Mouse (Mus musculus): ENCODE results near the gene Ovca2. TPM values are rescaled to one million over a fixed set of nuclear protein-coding genes. Genes with fewer than 3 reads are reported as not detected.
A peak's percentile ranks its signal among the peaks of the same experiment; 100 is the strongest.

Gene Ovca2
- polyA plus RNA-seq, 1 experiment from 2014 or later: 20.3 TPM

DNA sequence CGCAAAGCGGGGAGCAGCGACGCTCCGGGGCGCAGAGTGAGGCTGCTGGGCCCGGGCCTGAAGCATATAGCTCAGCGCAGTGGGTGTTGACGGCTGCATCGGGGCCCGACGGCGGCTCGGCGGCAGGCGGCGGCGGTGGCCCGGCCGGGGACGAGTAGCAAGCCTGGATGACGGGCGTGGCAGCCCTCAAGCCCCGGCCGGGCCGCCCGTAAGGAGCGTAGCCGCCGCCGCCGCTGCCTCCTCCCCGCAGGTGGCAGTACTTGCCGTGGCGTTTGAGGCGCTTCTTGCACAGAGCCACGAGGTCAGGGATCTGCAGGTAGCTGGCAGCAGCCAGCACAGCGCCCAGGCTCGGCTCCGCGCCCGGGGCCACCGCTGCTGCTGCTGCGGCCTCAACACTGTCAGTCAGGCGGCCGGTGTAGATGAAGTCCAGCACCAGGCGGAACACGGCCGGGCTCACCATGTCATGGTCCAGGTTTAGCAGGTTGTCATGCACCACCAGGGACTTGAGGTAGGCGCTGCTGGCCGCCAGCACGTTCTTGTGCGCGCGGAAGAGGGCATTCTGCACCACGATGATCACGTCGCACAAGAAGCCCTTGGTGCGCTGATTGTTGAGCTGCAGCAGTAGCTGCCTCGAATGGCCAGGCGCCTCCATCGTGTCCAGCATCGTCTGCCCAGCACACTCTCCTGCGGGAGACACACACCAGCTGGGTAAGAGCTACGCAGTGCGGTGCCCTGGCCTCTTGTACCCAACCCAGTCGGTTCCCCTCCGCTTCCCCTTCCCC is 11.6 kb downstream of the Ovca2 start:
- 2% methylated on average over 68 of the region's 68 CpGs for WGBS
- Histone ChIP-seq H3K9ac (peak overlapping the region; percentile 51), H3K4me3 (replicated peaks; ENCODE audit: low read length) (peak overlapping the region; percentile 50), H3K27me3 (ENCODE audit: control insufficient read depth, insufficient read depth, low read length) (peaks cover 82% of the 10 kb centered on the region), H3K36me3 (replicated peaks; ENCODE audit: control insufficient read depth, insufficient read depth) (peaks cover 24% of the 10 kb centered on the region), H3K9me3 (ENCODE audit: control insufficient read depth, low read length) (no peaks in the 10 kb centered on the region), H3K4me2 (replicated peaks) (peak overlapping the region; percentile 93), H3K27ac (no peak overlapping the region), H3K4me1 (replicated peaks; ENCODE audit: control insufficient read depth, insufficient read depth, low read length) (peaks cover 46% of the 10 kb centered on the region)
- ATAC-seq (ENCODE audit: low FRiP score) (no peak), DNase-seq (ENCODE audit: low spot score) (no peak)

DNA sequence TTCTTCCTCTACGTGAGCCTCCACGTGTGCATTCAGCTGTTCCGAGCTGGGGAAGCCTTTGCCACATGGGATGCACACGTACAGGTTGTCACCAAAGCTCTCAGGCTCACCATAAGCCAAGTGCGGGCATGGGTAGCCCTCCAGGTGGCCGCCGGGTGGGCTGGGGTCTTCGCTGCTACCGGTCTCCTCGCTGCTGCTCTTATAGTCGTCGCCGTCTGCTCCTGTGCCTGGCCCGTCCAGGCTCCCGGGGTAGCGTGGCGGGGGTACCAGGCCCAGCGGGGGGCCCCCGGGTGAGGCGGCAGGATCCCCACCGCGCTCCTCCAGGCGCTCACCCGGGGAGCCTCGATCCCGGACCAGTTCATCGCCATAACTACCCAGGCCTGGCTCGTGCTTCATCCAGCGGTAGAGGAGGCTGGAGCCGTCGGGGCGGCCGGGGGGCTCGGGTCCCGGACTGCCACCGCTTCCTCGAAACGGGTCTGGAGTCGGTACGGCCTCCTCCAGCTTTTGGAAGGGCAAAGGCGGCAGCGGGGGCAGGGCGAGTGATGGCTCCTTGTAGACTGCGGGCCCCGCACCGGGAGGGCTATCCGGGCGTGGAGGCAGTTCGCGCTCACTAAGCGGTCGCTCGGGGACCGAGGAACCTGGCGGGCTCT is 12.3 kb downstream of the Ovca2 start:
- WGBS: 6% methylated on average over 46 of the region's 55 CpGs
- peaks cover 41% of the 10 kb centered on the region for H3K4me1 ChIP-seq (replicated peaks; ENCODE audit: control insufficient read depth, insufficient read depth, low read length)

DNA sequence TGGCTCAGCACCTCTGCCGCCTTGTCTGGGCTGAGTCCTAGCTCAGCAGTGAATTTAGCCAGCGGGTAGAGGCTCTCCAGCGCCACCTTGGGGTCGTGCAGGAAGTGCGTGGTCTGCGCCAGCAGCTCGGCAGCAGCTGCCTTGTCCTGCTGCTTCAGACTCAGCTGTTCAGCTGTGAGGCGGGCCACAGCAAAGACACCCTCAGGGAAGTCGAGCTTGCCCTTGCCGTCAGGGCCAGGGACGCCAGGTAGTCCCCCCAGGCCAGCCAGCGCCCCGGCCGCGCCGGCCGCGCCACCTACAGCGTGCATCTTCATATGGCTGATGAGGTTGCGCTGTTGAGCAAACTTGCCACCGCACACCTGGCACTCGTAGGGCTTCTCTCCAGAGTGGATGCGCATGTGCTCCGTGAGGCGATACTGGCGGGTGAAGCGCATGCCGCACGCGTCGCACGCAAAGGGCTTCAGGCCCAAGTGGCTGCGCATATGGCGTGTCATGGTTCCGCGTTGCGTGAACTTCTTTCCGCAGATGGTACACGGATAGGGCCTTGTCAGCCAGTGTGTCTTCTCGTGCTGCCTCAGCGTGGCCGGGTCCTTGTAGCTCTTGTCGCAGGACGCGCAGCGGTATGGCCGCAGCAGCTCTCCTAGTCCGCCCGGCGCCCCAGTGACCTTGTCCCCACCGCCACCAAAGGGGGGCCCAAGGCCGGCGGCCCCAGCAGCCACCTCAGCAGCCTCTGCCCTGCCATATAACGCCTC is 13.0 kb downstream of the Ovca2 start:
- 3% methylated on average over 54 of the region's 54 CpGs for WGBS
- H3K4me3 ChIP-seq (replicated peaks; ENCODE audit: low read length): peak overlapping the region; percentile 50
- no peaks in the 10 kb centered on the region for H3K9me3 ChIP-seq (ENCODE audit: control insufficient read depth, low read length)
- ATAC-seq (ENCODE audit: low FRiP score) (no peak), DNase-seq (ENCODE audit: low spot score) (peak; percentile 50)
- H3K36me3 ChIP-seq (replicated peaks; ENCODE audit: control insufficient read depth, insufficient read depth): peaks cover 29% of the 10 kb centered on the region
- H3K27ac ChIP-seq: no peak overlapping the region
- H3K9ac ChIP-seq: peak overlapping the region; percentile 31; the same call in 1 of the 2 replicates
- H3K27me3 ChIP-seq (ENCODE audit: control insufficient read depth, insufficient read depth, low read length): peaks cover 75% of the 10 kb centered on the region
- peaks cover 41% of the 10 kb centered on the region for H3K4me1 ChIP-seq (replicated peaks; ENCODE audit: control insufficient read depth, insufficient read depth, low read length)
- H3K4me2 ChIP-seq (replicated peaks): peak overlapping the region; percentile 93

More for the DNA sequence above, 12.3 kb downstream of the Ovca2 start:
- H3K27me3 ChIP-seq (ENCODE audit: control insufficient read depth, insufficient read depth, low read length): peaks cover 75% of the 10 kb centered on the region
- DNase-seq (ENCODE audit: low spot score) (no peak), ATAC-seq (ENCODE audit: low FRiP score) (no peak)
- H3K9me3 ChIP-seq (ENCODE audit: control insufficient read depth, low read length): no peaks in the 10 kb centered on the region
- H3K27ac ChIP-seq: no peak overlapping the region
- H3K4me2 ChIP-seq (replicated peaks): peak overlapping the region; percentile 93
- H3K4me3 ChIP-seq (replicated peaks; ENCODE audit: low read length): peak overlapping the region; percentile 50
- H3K36me3 ChIP-seq (replicated peaks; ENCODE audit: control insufficient read depth, insufficient read depth): peaks cover 29% of the 10 kb centered on the region
- H3K9ac ChIP-seq: peak overlapping the region; percentile 51

DNA sequence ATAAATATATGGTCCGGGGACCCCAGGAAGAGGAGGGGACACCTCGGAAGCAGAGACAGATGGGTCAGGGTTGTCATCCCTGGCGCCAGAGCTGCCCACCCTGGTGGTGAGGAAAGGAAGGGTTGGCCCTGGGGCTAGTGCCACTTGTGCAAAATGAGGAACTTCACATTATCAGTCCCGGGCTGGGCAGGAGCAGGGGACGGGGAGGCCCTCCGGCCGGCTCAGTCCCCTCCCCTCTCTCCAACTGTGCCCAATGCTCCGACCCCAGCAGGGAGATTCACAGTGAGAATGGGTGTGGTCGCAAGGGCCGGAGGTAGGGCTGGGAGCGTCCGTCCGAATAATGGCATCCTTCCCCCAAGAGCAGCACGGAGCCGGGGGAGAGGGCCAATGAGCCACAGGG is 13.9 kb downstream of the Ovca2 start:
- DNase-seq (ENCODE audit: low spot score): no peak
- H3K27ac ChIP-seq: no peak overlapping the region
- no peaks in the 10 kb centered on the region for H3K9me3 ChIP-seq (ENCODE audit: control insufficient read depth, low read length)
- 16% methylated on average over 15 of the region's 15 CpGs for WGBS
- peak overlapping the region; percentile 93 for H3K4me2 ChIP-seq (replicated peaks)
- H3K4me1 ChIP-seq (replicated peaks; ENCODE audit: control insufficient read depth, insufficient read depth, low read length): peaks cover 37% of the 10 kb centered on the region
- peaks cover 74% of the 10 kb centered on the region for H3K27me3 ChIP-seq (ENCODE audit: control insufficient read depth, insufficient read depth, low read length)
- no peak for ATAC-seq (ENCODE audit: low FRiP score)
- H3K4me3 ChIP-seq (replicated peaks; ENCODE audit: low read length): peak overlapping the region; percentile 50; the same call in 1 of the 2 replicates
- H3K9ac ChIP-seq: no peak overlapping the region
- H3K36me3 ChIP-seq (replicated peaks; ENCODE audit: control insufficient read depth, insufficient read depth): peaks cover 35% of the 10 kb centered on the region

DNA sequence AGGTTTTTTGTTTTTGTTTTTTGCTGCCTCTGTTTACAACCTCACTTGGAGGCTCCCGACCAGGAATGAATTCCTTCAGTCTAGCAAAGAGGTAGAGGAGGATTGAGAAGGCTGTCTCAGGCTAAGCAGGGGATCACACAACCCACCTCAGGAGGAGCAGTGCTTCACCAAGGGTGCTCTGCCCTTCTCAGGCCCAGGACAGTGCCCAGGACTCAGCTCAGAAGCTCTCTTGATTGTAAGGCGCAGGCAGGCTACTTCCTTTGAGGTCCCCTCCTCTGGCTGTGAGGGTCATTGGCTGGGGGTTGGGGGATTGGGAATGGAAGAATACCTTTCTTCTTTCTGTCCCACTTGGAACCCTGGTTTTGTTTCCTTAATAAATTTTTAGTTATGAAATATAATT is 14.6 kb downstream of the Ovca2 start:
- Histone ChIP-seq H3K27me3 (ENCODE audit: control insufficient read depth, insufficient read depth, low read length) (peaks cover 67% of the 10 kb centered on the region), H3K9me3 (ENCODE audit: control insufficient read depth, low read length) (no peaks in the 10 kb centered on the region), H3K27ac (no peak overlapping the region), H3K4me3 (replicated peaks; ENCODE audit: low read length) (no peak overlapping the region), H3K9ac (no peak overlapping the region), H3K4me2 (replicated peaks) (no peak overlapping the region), H3K36me3 (replicated peaks; ENCODE audit: control insufficient read depth, insufficient read depth) (peaks cover 41% of the 10 kb centered on the region), H3K4me1 (replicated peaks; ENCODE audit: control insufficient read depth, insufficient read depth, low read length) (peaks cover 32% of the 10 kb centered on the region)
- ATAC-seq (ENCODE audit: low FRiP score): no peak
- DNase-seq (ENCODE audit: low spot score): no peak
- 74% methylated on average over 2 of the region's 2 CpGs for WGBS

DNA sequence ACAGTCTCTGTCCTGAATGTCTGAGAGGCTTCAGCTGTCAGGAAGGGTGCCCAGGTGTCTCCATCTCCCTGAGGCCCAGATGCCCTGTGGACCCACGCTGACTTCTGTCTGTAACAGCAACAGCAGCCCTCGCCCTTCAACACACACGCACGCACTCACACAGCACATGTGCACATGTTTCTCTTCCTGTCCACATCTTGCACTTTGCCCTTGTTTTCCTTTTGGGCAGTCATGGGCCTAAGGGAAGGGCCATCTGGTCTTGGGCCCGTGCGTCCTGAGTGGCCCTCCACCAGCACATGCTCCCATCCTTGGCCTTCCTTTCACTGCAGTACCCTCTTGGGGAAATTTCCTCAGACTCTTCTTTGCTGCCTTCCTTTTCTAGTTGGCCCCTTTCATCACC is 15.3 kb downstream of the Ovca2 start:
- peaks cover 25% of the 10 kb centered on the region; the same call in 1 of the 2 replicates for H3K4me1 ChIP-seq (replicated peaks; ENCODE audit: control insufficient read depth, insufficient read depth, low read length)
- no peak overlapping the region for H3K27ac ChIP-seq
- no peak for ATAC-seq (ENCODE audit: low FRiP score)
- peaks cover 60% of the 10 kb centered on the region for H3K27me3 ChIP-seq (ENCODE audit: control insufficient read depth, insufficient read depth, low read length)
- WGBS: 90% methylated on average over 6 of the region's 6 CpGs
- no peak overlapping the region for H3K4me3 ChIP-seq (replicated peaks; ENCODE audit: low read length)
- H3K9ac ChIP-seq: no peak overlapping the region
- no peaks in the 10 kb centered on the region for H3K9me3 ChIP-seq (ENCODE audit: control insufficient read depth, low read length)
- peaks cover 44% of the 10 kb centered on the region for H3K36me3 ChIP-seq (replicated peaks; ENCODE audit: control insufficient read depth, insufficient read depth)
- no peak overlapping the region for H3K4me2 ChIP-seq (replicated peaks)
- DNase-seq (ENCODE audit: low spot score): no peak

DNA sequence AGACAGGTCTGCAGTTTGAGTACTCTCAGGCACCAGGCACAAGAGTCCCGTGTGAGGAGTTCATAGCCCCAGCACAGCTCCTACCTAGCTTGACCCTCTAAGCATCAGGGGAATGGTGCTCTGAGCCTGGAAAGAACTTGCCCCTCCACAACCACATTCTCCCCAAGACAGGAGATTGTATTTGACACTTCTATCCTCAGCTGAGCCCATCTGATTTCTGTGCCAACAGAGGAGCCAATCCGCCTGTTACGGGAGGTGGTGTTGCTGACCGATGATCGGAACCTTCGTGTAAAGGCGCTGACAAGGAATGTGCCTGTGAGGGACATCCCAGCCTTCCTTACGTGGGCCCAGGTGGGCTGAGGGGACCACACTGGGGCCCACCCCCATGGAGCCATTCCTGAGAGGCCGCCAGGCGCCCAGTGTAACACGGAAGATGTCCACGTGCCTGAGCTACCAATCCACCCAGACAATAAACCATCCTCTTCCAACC is 16.0 kb downstream of the Ovca2 start:
- Histone ChIP-seq H3K27me3 (ENCODE audit: control insufficient read depth, insufficient read depth, low read length) (peaks cover 53% of the 10 kb centered on the region), H3K4me1 (replicated peaks; ENCODE audit: control insufficient read depth, insufficient read depth, low read length) (peaks cover 21% of the 10 kb centered on the region; the same call in 1 of the 2 replicates), H3K27ac (no peak overlapping the region), H3K36me3 (replicated peaks; ENCODE audit: control insufficient read depth, insufficient read depth) (peaks cover 44% of the 10 kb centered on the region), H3K9me3 (ENCODE audit: control insufficient read depth, low read length) (no peaks in the 10 kb centered on the region), H3K9ac (no peak overlapping the region), H3K4me3 (replicated peaks; ENCODE audit: low read length) (no peak overlapping the region), H3K4me2 (replicated peaks) (no peak overlapping the region)
- no peak for ATAC-seq (ENCODE audit: low FRiP score)
- 95% methylated on average over 12 of the region's 12 CpGs for WGBS
- DNase-seq (ENCODE audit: low spot score): no peak

DNA sequence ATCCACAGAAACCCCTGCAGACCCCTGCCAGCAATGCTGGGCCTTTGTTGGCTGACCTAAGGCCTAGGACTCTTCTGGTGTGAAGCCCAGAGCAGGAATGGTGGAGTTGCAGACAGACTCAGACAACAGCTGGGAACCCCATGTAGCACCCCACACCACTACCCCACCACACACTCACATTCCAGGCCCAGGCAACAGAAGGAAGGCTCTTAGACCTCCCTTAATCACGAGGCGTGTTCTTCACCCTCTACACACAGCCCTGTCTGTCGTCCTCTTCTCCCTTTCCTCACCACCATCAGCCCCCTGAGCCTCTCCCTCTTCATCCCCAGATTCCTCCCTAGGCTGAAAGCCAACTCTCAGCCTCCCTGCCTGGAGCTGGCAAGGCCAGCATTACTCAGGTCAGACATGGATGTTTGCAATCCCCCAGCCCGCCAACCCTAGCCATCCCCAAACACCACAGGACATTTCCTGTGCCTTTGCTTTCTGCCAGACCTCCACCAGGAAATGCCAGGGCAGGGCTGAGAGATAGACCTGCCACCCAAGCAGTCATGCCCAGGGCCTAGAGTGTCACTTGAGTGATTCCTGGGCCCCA is 17.1 kb downstream of the Ovca2 start:
- WGBS: 59% methylated on average over 4 of the region's 4 CpGs
- no peak overlapping the region for H3K4me3 ChIP-seq (replicated peaks; ENCODE audit: low read length)
- DNase-seq (ENCODE audit: low spot score) (no peak), ATAC-seq (ENCODE audit: low FRiP score) (no peak)
- peaks cover 42% of the 10 kb centered on the region for H3K27me3 ChIP-seq (ENCODE audit: control insufficient read depth, insufficient read depth, low read length)
- no peak overlapping the region for H3K9ac ChIP-seq
- H3K4me2 ChIP-seq (replicated peaks): no peak overlapping the region
- no peak overlapping the region; the same call in 1 of the 2 replicates for H3K27ac ChIP-seq
- peaks cover 10% of the 10 kb centered on the region; the same call in 1 of the 2 replicates for H3K4me1 ChIP-seq (replicated peaks; ENCODE audit: control insufficient read depth, insufficient read depth, low read length)
- H3K36me3 ChIP-seq (replicated peaks; ENCODE audit: control insufficient read depth, insufficient read depth): peaks cover 44% of the 10 kb centered on the region
- no peaks in the 10 kb centered on the region for H3K9me3 ChIP-seq (ENCODE audit: control insufficient read depth, low read length)

All from hindbrain, embryonic 14.5 days (tissue).